In the genomic region with DNA sequence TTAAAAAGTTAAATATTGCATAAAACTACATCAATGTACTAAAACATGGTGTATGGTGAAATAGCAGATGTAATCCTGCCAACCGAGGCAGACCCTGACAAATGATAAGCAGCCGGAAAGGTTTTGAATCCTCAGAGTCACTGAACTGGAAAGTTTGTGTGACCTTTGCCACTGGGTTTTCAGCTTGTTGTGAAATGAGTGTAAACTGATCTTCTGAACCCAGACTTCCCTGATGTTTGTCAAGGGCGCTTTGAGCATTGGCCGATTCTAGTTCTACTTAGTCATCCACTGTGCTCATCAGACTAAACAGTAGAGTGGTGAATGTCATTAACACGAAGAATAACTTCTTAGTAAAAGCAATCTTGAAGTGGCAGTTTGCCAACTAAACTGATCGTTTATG, we compare ENCODE assay signal across 11 mouse cellular contexts.
A peak's percentile ranks its signal among the peaks of the same experiment; 100 is the strongest.
DNase-seq lines count a peak whose midpoint lies in the region; ATAC-seq and TF ChIP-seq lines count a peak whose summit lies in the region.
"Had no signal": no experiment of that assay in that cellular context is flagged by ENCODE, and none has a peak within 500 bp of the region (broad histone marks: within the 10 kb centered on the region; RNA-seq: fewer than 3 reads in every experiment).

No protein-coding gene starts in this region.

- no peaks in the 10 kb centered on the region for H3K27me3 ChIP-seq in stomach, embryonic 14.5 days (ENCODE audit: control insufficient read depth, insufficient read depth, low read length)
- no peaks in the 10 kb centered on the region for H3K27me3 ChIP-seq in stomach, postnatal 0 days (ENCODE audit: control insufficient read depth, insufficient read depth, low read length)
- H3K27me3 ChIP-seq in liver, embryonic 11.5 days (replicated peaks; ENCODE audit: control insufficient read depth, insufficient read depth, low read length) = no peaks in the 10 kb centered on the region
- H3K27me3 ChIP-seq: limb, embryonic 13.5 days had no signal

- no peak for TF ChIP-seq CTCF in stomach, postnatal 0 days (IDR thresholded peaks at IDR 0.05; ENCODE audit: low read depth)
- TF ChIP-seq CTCF in left cerebral cortex, adult 2 months (IDR thresholded peaks at IDR 0.05) = no peak

- intact Hi-C loops in left cerebral cortex, adult 2 months (cut with DNase I) = no loop called here

- no peak overlapping the region for H3K27ac ChIP-seq in stomach, embryonic 14.5 days (ENCODE audit: low read length)
- no peak overlapping the region for H3K27ac ChIP-seq in stomach, postnatal 0 days (replicated peaks)
- no peak overlapping the region for H3K27ac ChIP-seq in liver, embryonic 11.5 days (ENCODE audit: low read depth, low read length)
- H3K27ac ChIP-seq in left cerebral cortex, adult 2 months = no peak overlapping the region
- H3K27ac ChIP-seq: limb, embryonic 13.5 days had no signal

- no peak for TF ChIP-seq EP300 in stomach, postnatal 0 days (optimal IDR thresholded peaks at IDR 0.05)

- ATAC-seq in stomach, embryonic 14.5 days (ENCODE audit: insufficient number of reproducible peaks, insufficient read depth, low FRiP score, low read depth) = peak; percentile 14; the same call in 1 of the 2 replicates
- ATAC-seq in stomach, postnatal 0 days (ENCODE audit: low FRiP score, low TSS enrichment) = no peak
- ATAC-seq in liver, embryonic 11.5 days (replicated peaks; ENCODE audit: low FRiP score) = peak; percentile 75; the same call in 1 of the 2 replicates
- no peak for ATAC-seq in megakaryocyte progenitor cell, adult 5-6 weeks (replicated peaks; ENCODE audit: poor library complexity)

- peak; percentile 13 to 54 for DNase-seq in adrenal gland, adult (ENCODE audit: inconsistent age in 2 of 2, low spot score in 1 of 2)
- no peak for DNase-seq in adrenal gland, postnatal 25 days
- no peak for DNase-seq in stomach, postnatal 0 days (ENCODE audit: low spot score)
- no peak for DNase-seq in liver, embryonic 11.5 days (ENCODE audit: low spot score)
- no peak for DNase-seq in left cerebral cortex, adult 8-10 months (ENCODE audit: low spot score in 2 of 2)
- no peak for DNase-seq in left cerebral cortex, adult 2 months (ENCODE audit: extremely low spot score in 1 of 2, low spot score in 2 of 2)
- DNase-seq: cerebellum, adult 9-11 months had no signal

- WGBS in stomach, embryonic 14.5 days = 30% methylated on average over 6 of the region's 6 CpGs
- 29% methylated on average over 6 of the region's 6 CpGs for WGBS in stomach, postnatal 0 days
- WGBS in liver, embryonic 11.5 days = 54% methylated on average over 6 of the region's 6 CpGs

- no peak overlapping the region for H3K9ac ChIP-seq in stomach, embryonic 14.5 days (replicated peaks; ENCODE audit: low read depth, low read length)
- H3K9ac ChIP-seq in stomach, postnatal 0 days (ENCODE audit: low read length) = no peak overlapping the region
- H3K9ac ChIP-seq in liver, embryonic 11.5 days (ENCODE audit: low read depth, low read length) = no peak overlapping the region
- H3K9ac ChIP-seq: limb, embryonic 13.5 days had no signal

- no peaks in the 10 kb centered on the region for H3K4me1 ChIP-seq in stomach, embryonic 14.5 days (ENCODE audit: control insufficient read depth, insufficient read depth, low read length)
- H3K4me1 ChIP-seq in stomach, postnatal 0 days (replicated peaks; ENCODE audit: control insufficient read depth, insufficient read depth) = no peaks in the 10 kb centered on the region
- no peaks in the 10 kb centered on the region for H3K4me1 ChIP-seq in liver, embryonic 11.5 days (replicated peaks; ENCODE audit: control insufficient read depth, insufficient read depth, low read length)
- H3K4me1 ChIP-seq: limb, embryonic 13.5 days had no signal

- H3K36me3 ChIP-seq in stomach, embryonic 14.5 days (ENCODE audit: control insufficient read depth, insufficient read depth, low read length) = no peaks in the 10 kb centered on the region
- H3K36me3 ChIP-seq in stomach, postnatal 0 days (ENCODE audit: control insufficient read depth, insufficient read depth, low read length) = no peaks in the 10 kb centered on the region
- no peaks in the 10 kb centered on the region for H3K36me3 ChIP-seq in liver, embryonic 11.5 days (ENCODE audit: control insufficient read depth, insufficient read depth, low read length)
- H3K36me3 ChIP-seq: limb, embryonic 13.5 days had no signal

- no peak overlapping the region for H3K4me3 ChIP-seq in stomach, embryonic 14.5 days (ENCODE audit: low read depth, low read length)
- H3K4me3 ChIP-seq in stomach, postnatal 0 days (ENCODE audit: low read depth, low read length) = no peak overlapping the region
- H3K4me3 ChIP-seq in liver, embryonic 11.5 days (ENCODE audit: low read depth, low read length) = no peak overlapping the region
- H3K4me3 ChIP-seq in left cerebral cortex, adult 2 months = no peak overlapping the region
- H3K4me3 ChIP-seq: limb, embryonic 13.5 days had no signal

- no peaks in the 10 kb centered on the region; the same call in 1 of the 2 replicates for H3K9me3 ChIP-seq in stomach, embryonic 14.5 days (ENCODE audit: control insufficient read depth, low read depth, low read length)
- H3K9me3 ChIP-seq in stomach, postnatal 0 days (ENCODE audit: control insufficient read depth, low read length) = no peaks in the 10 kb centered on the region
- H3K9me3 ChIP-seq in liver, embryonic 11.5 days (ENCODE audit: control insufficient read depth, low read length) = no peaks in the 10 kb centered on the region
- H3K9me3 ChIP-seq: limb, embryonic 13.5 days had no signal

- H3K4me2 ChIP-seq in stomach, embryonic 14.5 days (replicated peaks; ENCODE audit: low read depth, low read length) = no peak overlapping the region
- no peak overlapping the region for H3K4me2 ChIP-seq in stomach, postnatal 0 days (replicated peaks; ENCODE audit: low read depth)
- no peak overlapping the region for H3K4me2 ChIP-seq in liver, embryonic 11.5 days
- H3K4me2 ChIP-seq: heart, embryonic 11.5 days; limb, embryonic 13.5 days had no signal

Comparison
In these comparisons a context has a peak if more than half of its experiments do, and no peak if none do; other contexts are left out.
1. DNase-seq: peak in adrenal gland, adult (2 of 2); none in adrenal gland, postnatal 25 days (single experiment), stomach, postnatal 0 days (single experiment), liver, embryonic 11.5 days (single experiment), left cerebral cortex, adult 8-10 months (0 of 2) and left cerebral cortex, adult 2 months (0 of 2).
2. ATAC-seq: peak in stomach, embryonic 14.5 days (single experiment) and liver, embryonic 11.5 days (single experiment); none in stomach, postnatal 0 days (single experiment) and megakaryocyte progenitor cell, adult 5-6 weeks (single experiment).